Mouse (Mus musculus): Measurements from ENCODE around the gene Fam78a. TPM values are rescaled to one million over a fixed set of nuclear protein-coding genes. Genes with fewer than 3 reads are reported as not detected.

Fam78a gene
- polyA plus RNA-seq, 1 experiment, result 1.2 TPM

GRCm38 (mm10) chr2:32068811-32069607 lies 15.6 kb downstream of the Fam78a start:
- DNase-seq (ENCODE audit: low read depth), result no peak

DNA sequence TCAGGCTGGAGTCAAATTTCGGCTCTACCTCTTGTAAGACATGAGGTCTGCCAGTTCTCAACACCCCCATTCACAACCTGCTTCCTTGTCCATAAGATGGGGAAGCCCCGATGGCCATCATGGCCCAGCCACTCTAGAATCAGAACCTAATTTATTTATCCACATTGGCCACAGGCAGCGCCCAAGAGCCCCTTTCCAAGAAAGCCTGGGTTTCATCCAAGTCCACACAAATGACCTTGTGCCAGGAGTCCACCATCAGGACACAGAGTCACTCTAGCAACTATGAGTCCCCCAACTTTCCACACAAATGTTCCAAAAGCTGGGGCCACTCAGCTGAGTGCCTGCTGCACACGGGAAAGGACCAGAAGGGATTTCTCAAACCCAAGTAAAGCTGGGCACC lies 18.7 kb downstream of the Fam78a start:
- no peak for DNase-seq (ENCODE audit: low read depth)

DNA sequence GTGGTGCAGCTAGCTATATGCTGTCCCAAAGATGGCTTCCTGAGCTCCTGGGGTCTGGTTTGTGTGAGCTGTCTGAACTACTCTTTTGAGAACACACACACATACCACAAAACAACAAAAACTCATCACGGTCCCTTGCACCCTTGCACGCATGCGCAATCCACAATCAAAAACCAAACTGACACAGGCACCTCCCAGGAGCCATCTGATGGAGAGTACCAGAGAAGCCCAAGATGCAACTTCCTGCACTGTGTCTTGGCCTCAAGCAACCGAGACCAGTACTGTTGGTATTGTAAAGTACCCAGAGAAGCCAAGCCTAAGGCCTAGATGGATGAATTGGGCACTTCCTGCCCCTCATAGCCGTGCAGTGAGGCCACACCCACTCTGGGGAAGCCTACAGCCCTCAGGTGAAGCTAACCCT lies 19.3 kb downstream of the Fam78a start:
- DNase-seq (ENCODE audit: low read depth), result no peak

GRCm38 (mm10) chr2:32064913-32065312 lies 19.7 kb downstream of the Fam78a start:
- DNase-seq (ENCODE audit: low read depth), result no peak

- DNase-seq (ENCODE audit: low read depth), result no peak
These were observed 21.1 kb downstream of the Fam78a start for GRCm38 (mm10) chr2:32063451-32064151.

DNA sequence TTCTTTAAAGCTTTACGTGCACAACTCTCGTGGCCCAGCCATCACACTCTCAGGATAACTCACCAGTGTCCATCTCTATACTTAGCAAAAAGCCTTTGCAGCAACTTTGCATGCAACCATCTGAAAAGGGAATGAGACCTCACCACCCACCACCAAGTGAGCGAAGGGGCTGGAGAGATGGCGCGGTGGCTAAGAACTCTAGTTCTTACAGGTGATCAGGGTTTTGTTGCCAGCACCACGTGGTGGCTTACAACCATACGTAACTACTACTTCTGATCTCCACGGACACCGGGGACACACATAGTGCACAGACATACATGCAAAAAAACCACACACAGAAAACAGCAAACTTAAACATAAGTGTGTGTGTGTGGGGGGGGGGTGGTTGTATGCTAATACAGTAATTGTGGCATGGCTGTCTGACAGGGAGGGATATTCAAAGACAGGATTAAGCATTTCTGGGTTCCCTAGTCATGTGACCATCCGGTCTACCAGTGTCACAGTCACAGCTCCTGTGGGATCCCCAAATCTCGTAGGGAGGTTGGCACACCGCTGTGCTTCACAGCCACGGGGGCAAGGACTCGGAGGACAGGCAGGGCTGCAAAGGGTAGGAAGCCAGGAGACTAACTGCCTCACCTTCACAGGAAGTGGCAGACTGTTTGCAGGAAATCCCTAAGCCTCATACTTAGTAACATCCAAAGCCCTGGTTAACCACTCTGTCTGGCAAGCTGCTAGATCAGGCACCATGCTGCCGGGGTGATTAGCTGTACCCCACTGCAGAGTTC lies 21.8 kb downstream of the Fam78a start:
- DNase-seq (ENCODE audit: low read depth), result no peak

GRCm38 (mm10) chr2:32061722-32062505 lies 22.7 kb downstream of the Fam78a start:
- no peak for DNase-seq (ENCODE audit: low read depth)

GRCm38 (mm10) chr2:32061189-32061588 lies 23.5 kb downstream of the Fam78a start:
- no peak for DNase-seq (ENCODE audit: low read depth)

DNA sequence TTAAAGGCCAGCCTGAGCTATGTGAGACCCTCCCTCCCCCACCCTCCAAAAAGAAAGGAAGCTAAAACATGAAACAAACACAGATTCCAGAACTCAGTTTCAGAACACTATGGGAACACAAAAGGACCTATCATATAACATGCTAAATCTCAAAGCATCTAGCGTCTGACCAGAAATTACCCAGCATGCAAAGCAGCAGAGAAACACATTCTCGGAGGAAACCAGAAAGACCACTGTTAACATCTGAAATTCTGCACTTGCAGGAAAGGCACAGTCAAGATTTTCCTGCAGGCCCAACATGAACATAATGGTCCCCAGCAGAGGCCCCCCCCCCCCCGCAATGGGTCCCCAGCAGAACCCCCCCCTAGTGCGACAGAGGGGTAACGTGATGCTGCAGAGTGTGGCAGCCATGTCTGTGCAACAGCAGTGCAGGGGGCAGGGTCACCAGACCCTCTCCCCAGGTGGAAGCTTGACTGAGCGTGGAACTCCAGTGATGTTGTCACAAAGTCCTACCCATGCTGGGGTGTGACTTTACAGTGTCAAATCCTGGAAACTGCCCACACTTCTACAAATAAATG lies 24.3 kb downstream of the Fam78a start:
- DNase-seq (ENCODE audit: low read depth), result no peak

DNA sequence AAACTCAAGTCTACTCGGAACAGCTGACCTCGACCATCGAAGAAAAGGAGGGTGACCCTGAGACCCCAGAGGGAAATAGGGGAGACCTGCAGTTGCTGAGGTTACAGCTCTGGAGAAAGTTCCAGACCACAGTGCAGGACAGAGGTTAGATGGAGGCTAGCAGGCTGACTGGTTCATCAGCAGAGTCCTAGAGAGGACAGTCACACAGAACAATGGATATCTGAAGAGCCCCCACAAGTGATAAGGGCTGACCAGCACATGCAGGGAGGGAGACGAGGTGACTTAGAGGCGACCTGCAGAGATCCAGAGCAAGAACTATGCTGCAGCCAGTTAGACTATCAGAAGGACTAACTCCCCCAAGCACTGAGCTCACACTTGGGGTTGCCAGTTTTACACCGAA lies 25.0 kb downstream of the Fam78a start:
- no peak for DNase-seq (ENCODE audit: low read depth)

- no peak for DNase-seq (ENCODE audit: low read depth)
These were observed 25.9 kb downstream of the Fam78a start for GRCm38 (mm10) chr2:32058716-32059115.

DNA sequence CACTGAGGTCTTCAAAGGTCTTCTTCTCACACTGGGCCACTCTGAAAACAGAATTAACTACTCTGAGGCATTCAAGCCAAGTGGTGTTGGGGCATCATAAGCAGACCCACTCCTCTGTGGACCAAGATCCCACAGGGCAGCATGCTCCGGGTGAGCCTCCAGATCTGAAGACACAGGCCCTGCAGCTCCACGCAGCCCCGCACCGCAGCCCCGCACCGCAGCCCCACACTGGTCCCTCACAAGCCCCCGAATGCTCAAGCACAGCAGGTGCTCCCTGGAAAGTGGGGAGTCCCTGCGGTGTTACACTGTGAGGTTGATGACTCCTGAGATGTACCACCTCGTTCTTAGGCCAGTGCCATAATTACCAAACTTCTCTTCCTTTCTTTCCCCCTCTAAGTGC lies 26.4 kb downstream of the Fam78a start:
- no peak for DNase-seq (ENCODE audit: low read depth)

GRCm38 (mm10) chr2:32057794-32058193 lies 26.9 kb downstream of the Fam78a start:
- no peak for DNase-seq (ENCODE audit: low read depth)

- DNase-seq (ENCODE audit: low read depth), result no peak
These were observed 27.3 kb downstream of the Fam78a start for GRCm38 (mm10) chr2:32057360-32057759.

DNA sequence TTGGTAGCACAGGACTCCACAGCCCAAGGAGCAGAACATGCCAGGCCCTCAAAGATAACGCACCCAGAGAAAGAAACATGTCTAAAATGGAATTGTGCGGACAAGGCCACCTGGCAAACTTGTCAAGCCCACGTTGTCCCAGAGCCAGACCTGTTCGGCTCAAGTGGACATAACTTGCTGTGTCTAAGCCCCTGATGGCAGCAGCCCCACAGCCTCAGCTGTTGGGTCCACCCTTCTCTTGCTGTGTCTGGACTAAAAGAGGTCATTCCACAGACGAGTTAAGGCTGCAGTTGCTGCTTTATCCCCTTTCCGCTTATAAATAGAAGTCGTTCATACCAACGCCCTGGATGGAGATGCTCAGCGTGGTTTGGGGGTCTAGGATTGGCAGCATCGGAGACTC lies 28.1 kb downstream of the Fam78a start:
- DNase-seq (ENCODE audit: low read depth), result no peak

GRCm38 (mm10) chr2:32055357-32055965 lies 29.2 kb downstream of the Fam78a start:
- no peak for DNase-seq (ENCODE audit: low read depth)

DNA sequence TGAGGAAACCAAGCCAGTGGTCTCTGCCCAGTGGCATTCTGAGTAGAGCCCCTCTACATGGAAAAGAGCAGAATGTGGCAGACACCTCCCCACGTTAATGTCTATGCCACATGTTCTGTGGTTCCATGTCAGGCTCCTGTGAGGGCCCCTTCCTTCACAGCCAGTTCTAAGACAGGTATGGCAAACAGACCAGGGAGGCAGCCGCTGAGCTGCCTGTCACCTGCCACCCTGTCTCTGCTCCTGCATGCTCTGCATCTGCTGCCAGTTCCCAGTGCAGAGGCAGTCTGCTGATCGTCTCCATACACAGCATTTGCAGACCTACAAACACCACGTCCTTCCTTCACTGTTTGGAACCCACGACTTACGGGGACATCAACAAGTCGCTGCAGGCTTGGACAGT lies 32.2 kb downstream of the Fam78a start:
- no peak for DNase-seq (ENCODE audit: low read depth)

DNA sequence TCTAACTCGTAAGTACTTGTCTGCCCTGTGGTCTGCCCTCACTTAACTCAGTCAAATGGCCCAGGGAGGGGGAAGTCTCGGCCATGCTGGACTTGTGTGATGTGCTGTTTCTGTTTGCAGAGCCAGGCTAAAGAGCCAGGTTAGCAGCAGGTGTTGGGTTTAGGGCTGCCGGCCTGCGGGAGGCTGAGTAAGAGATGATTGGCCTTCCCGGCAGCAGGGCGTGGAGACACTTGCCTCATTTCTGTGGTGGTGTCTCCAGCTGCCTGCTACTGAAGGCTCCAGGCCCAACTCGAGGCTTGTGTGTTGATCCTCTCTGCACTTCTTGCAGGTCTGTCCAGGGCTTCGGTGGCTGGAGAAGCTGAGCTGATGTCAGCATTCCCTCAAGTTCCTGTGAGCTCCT lies 32.9 kb downstream of the Fam78a start:
- DNase-seq (ENCODE audit: low read depth), result no peak

DNA sequence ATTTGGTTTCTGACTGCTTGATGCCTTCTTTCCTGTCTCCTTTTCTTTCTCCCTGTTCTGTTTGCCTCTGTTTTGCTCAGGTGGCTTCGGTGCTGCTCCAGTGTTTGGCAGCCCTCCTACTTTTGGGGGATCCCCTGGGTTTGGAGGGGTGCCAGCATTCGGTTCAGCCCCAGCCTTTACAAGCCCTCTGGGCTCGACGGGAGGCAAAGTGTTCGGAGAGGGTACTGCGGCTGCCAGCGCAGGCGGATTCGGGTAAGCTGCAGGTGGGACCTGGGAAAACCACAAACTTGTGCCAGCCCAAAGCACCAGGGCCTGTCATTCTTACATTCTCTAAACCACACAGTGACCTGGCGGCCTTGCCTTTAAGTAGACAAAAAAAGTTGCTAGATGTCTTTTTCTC lies 37.3 kb downstream of the Fam78a start:
- DNase-seq (ENCODE audit: low read depth), result no peak

GRCm38 (mm10) chr2:32046009-32046408 lies 38.6 kb downstream of the Fam78a start:
- DNase-seq (ENCODE audit: low read depth), result no peak

DNA sequence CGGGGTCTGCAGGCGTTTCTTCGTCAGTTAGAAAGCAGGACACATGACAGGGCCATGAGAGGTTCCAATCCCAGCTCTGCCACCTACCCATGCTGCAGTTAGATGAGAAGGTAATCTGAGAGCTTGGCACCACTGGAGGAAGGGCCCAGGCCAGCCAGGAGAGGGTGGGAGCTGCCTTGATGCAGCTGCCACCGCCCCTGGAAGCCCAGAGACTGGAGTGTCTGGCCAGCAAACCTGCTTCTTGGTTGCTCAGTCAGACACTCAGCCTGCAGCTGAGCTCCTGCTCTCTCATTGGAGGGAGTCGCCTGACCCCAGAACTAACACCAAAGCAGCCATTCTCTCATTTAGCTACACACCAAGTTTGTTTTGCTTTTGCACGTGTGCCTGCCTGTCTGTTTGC lies 39.3 kb downstream of the Fam78a start:
- no peak for DNase-seq (ENCODE audit: low read depth)
